Mouse (Mus musculus) T-helper 2 cell (primary cell): ENCODE data around the gene Osgep.

Experiments used
- in situ Hi-C: fragments of 300-600 bp; cut with MboI, MseI; formaldehyde crosslinking; loops from one replicate; pipeline ENCODE4 v1.15.1; 2025; ENCODE audit warnings: high pct_unique_total_duplicates

Gene Osgep

DNA sequence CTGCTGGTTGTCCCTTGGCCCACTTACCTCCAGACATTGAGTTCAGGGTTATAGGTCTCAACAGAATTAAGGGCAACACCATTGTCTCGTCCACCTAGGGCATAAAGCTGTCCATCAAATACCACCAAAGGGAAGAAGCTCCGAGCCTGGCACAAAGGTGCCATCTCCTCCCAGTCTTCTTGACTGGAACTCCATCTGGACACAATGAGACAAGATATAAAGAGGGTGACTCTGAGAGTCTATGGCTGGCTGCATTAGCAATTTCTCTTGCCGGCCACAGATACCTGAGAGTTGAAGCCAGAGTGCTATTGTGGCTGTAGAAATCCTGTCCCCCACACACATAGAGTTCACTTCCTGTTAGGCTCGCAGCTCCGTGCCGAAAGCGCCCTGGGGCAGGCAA, 32.6 kb downstream of the Osgep start:
- in situ Hi-C loops, result no loop called here

DNA sequence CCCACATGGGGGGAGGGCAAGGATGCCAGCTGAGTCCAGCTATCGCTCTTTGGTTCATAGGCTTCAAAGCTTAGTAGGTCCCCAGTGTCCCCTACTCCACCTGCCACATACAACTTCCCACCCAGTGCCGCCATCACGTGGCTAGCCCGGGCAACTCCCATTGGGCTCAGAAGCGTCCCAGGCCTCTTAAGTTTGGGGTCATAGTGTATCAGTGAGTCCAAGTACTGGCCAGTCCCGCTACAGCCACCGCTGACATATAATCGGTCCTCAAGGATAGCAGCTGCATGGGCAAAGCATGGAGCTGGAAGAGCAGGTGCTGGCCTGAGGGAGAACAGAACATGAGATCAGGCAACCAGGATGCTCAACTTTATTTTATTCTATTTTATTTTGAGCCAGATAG, 33.1 kb downstream of the Osgep start:
- in situ Hi-C loops, result no loop called here

DNA sequence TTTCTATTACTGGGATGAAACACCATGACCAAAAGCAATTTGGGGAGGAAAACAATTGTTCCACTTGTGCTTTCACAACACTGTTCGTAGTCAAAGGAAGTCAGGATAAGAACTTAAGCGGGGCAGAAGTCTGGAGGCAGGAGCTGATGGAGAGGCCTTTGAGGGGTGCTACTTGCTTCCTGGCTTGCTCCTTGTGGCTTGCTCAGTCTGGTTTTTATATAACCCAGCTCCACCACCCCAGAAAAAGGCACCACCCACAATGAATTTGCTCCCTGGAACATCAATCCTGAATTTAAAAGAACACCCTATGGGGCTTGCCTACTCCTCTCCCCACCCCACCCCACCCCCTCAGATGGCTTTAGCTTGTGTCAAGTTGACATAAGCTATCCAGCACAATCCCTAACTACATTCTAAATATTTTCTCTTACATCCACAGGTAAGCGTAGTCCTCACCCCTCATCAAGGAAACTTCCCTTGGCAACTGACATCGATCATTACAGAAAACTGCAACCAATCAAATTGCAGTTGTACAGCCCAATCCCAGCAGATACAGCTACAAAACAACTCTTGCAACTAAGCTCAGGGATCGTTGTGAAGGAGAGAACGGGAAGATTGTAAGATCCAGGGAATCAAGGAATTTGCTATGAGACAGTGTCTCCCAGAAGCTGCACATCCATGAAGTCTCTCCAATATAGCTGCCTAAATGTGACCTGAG, 48.3 kb downstream of the Osgep start:
- in situ Hi-C loops, result no loop called here

DNA sequence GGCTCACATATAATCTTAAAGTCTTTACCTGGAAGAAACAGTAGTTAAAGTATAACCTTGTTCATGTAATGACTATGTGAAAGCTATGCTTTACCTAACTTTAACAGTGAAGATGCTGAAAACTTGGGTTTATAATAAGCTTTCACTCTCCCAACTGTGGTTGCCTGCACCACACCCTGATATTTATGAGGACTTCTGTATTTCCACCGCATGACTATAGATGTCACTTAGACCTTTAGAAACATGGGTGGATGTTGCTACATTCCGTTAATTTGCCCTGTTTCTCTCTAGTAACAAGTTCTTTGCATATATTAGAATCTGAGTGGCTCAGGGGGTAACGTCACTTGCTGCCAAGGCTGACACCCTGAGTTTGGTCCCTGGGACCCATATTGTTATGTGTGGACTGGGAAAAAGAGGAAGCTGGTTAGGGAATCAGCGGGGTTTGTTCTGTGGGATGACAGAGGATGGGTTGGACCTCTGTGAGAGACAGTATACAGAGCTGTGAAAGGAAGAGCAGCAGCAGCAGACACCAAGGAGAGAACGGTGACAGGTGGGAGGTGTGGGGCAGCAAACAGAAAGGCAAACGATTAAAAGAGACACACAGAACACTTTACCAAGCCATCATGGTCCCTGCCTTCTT, 49.0 kb downstream of the Osgep start:
- in situ Hi-C loops, result no loop called here

DNA sequence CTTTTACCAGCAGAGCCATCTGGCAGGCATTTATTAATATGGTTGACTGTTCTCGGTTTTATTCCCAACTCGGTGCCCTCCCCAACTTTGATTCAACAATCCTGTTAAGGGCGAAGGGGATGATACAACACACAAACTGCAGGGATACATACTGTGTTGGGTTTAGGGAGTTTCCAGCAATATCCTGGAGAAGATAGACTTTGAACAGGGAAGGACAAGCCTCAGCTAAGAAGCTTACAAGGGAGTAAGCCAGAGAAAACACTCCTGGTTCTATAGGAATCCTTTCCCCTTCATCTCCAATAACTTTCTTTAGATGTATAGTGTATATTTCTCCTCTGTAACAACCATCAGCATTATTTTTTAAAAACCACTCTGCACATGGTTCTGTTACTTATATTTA, 49.5 kb downstream of the Osgep start:
- in situ Hi-C loops, result no loop called here

DNA sequence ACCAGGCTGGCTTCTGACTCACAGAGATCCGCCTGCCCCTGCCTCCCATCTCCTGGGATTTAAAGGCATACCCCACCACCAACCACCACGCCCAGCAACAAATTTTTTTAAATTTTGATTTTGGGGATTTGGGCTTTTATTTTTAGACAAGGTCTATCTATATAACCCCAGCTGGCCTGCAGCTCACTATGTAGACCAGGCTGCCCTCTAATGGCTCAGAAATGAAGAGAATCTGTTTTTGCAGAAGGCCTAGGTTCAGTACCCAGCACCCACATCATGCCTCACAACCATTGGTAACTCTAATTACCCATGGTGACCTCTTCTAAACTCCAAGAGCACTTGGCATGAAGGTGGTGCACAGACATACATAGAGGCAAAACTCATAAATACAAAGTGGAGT, 53.4 kb downstream of the Osgep start:
- in situ Hi-C loops, result no loop called here

DNA sequence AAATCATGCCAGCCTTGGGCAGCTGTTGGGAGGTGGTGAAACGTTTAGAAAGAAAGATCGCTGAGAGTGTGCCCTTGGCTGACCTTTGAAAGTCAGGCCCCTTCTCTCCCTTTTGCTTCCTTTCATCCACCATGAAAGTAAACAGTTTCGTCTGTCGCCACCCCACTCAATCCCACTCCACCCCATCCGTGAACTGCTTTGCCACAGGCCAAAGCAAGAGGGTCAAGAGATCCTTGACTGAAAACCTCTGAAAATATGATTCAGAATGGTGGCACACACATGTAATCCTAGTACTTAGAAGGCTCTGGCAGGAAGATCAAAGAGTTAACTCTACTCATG, 53.9 kb downstream of the Osgep start:
- in situ Hi-C loops, result no loop called here

DNA sequence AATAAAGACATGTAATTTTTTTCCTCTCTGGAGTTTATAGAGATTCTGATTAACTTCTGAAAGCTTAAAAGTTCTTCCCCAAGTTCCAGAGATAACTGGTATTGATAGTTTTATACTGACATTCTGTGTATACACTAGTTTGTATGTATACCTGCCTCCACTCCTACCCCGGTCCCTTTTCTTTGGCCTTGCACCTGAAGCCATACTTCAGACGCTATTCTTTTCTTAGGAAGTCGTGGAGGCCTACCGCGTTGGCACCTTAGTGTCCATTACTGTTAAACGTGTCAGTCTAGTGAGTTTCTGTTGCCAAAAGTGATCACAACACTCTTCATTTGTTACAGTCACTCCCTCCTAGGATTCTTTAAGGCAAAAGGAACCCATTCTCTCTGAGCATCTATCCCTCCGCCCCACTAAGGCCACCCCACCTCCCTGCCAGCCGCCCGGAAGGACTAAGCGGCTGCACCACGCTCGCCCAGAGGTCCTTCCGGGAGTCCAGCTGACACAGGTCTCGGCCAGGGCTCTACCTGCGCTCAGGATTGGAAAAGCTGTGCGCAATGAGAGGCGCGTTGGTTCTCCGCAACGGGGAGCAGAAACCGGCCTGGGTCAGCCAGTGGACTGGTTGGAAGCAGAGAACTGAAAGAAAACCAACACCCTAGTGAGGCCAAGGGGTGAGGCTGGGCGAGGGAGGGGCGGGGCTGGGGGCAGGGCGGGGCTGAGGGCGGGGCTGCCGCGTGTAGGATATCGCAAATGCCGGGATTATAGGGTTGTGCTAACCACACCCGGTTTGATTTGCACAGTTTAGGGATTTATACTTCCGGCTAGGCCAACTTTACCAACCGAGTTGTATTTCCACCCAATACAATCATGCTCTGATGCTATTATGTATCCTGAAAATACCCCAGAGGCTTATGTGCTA, 54.5 kb downstream of the Osgep start, which contains the start of gene Tep1:
TSS of gene Tep1 (minus strand) at position 672 of the 916 bp plus-strand sequence.
- in situ Hi-C loops, result loop anchor here (10.0 kb wide), 1 partner anchor 55 kb away; no protein-coding TSS in a partner anchor

DNA sequence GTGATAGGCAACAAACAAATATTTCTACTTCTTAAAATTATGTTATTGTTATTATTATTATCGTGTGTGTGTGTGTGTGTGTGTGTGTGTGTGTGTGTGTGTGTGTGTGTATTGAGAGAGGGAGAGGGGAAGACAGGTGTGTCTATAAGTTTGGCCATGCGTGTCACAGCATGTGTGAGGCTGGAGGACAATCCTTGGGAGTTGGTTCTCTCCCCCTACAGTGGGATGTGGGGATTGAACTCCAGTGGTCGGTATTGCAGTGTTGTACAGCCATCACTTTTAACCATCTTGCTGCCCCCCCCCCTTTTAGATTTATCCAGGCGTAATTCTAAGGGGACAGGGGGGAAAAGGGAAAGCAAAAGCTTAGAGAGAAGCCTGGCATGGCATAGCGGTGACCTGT, 56.0 kb downstream of the Osgep start:
- in situ Hi-C loops, result loop anchor here (10.0 kb wide), 1 partner anchor 54 kb away; no protein-coding TSS in a partner anchor

DNA sequence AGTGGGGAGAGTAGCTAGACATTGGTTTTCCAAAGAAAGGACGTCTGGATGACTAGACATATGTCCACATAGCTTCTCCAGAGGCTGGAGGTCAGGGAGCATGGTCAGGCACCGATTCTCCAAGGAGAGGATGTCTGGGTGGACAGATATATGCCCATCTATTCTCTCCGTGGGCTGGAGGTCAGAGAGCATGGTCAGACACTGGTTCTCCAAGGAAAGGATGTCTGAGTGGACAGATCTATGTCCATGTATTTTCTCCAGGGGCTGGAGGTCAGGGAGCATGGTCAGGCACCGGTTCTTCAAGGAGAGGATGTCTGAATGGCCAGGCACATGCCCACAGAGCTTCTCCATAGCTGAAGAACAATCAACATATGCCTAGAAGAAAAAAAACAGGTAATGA, 56.5 kb downstream of the Osgep start:
- in situ Hi-C loops, result loop anchor here (10.0 kb wide), 1 partner anchor 53 kb away; no protein-coding TSS in a partner anchor

DNA sequence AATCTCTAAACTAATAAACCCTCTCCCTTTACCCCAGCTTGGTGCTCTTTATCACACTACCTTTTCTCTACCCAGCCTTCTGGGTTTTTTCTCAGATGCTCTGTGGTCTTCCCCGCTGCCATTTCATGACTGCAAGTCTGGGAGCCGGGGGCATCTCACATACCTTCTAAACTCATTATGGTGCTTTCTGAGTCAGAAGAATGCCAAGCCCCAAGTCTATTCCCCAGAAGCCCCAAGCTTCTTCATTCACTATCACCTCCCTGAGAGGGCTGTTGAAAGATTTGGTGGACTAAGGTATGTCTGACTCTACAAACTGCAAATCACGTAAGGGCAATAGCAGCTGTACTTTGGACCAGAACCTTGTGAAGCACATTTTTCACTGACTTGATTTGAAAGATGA, 57.7 kb downstream of the Osgep start:
- in situ Hi-C loops, result loop anchor here (10.0 kb wide), 1 partner anchor 52 kb away; no protein-coding TSS in a partner anchor

DNA sequence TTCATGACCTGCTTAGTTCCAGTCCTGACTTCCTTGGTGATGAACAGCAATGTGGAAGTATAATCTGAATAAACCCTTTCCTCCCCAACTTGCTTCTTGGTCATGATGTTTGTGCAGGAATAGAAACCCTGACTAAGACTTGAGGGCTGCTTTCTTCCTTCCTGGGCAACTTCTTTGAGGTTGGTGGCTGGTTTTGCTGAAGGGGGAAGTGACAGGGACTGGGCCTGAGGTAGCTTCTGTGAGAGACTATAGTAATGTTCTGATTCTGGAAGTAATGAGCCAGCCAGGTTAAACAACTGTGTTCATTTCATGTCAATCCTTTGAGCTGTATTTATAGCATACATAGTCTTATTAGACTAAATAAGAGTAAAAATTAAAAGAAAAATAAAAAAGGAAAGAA, 59.7 kb downstream of the Osgep start:
- in situ Hi-C loops, result loop anchor here (10.0 kb wide), 1 partner anchor 50 kb away; no protein-coding TSS in a partner anchor

DNA sequence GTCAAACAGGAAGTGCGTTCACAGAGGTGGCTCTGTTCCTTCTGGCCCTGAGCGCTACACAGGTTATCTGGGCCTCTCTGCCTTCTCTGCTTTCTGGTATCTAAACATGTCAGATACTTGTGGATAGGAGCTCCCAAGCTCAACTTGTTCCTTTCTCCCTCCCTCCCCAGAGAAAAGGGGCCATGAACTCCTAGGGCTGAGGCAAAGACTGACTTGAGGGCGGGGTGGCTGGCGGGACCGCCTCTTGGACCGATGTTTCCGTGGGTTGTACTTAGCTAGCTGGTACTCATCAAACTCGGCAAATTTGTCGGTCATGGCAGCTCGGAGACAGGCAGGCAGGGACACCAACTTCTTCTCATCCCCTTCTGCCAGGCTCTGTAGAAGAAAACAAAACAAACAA, 62.1 kb downstream of the Osgep start:
- in situ Hi-C loops, result loop anchor here (10.0 kb wide), 1 partner anchor 48 kb away; no protein-coding TSS in a partner anchor
